Mouse (Mus musculus): ENCODE results near the gene Col23a1. TPM values are rescaled to one million over a fixed set of nuclear protein-coding genes. Genes with fewer than 3 reads are reported as not detected.

The Col23a1 gene
- total and polyA plus RNA-seq, 3 experiments: 0.01 to 0.55 TPM; not detected in 1

GRCm38 (mm10) chr11:51521440-51521839 is 231.7 kb downstream of the Col23a1 start:
- no peak for TF ChIP-seq POLR2AphosphoS5 (IDR thresholded peaks at IDR 0.05; ENCODE audit: insufficient replicate concordance, low read depth, low read length)
- no peak for TF ChIP-seq TAL1 (conservative IDR thresholded peaks at IDR 0.05; ENCODE audit: low read depth, low read length)
- TF ChIP-seq GATA2 (IDR thresholded peaks at IDR 0.05; ENCODE audit: borderline replicate concordance, low read depth, low read length): no peak
- no peak for TF ChIP-seq CTCF (IDR thresholded peaks at IDR 0.05; ENCODE audit: low read depth, low read length)
- Histone ChIP-seq H3K4me3 (ENCODE audit: low read depth, low read length) (no peak overlapping the region), H3K9me3 (replicated peaks) (0 out of 2 replicates have a peak, but pooled peaks cover 3% of the 10 kb centered on the region), H3K27me3 (ENCODE audit: insufficient read depth, low read length) (peaks cover 12% of the 10 kb centered on the region), H3K36me3 (replicated peaks) (no peaks in the 10 kb centered on the region), H3K4me1 (ENCODE audit: insufficient read depth, low read depth, low read length) (no peaks in the 10 kb centered on the region)
- DNase-seq (ENCODE audit: low spot score) (no peak), ATAC-seq (ENCODE audit: extremely low read depth, insufficient number of reproducible peaks, low FRiP score, poor library complexity, severe bottlenecking) (no peak)

- no peak for ATAC-seq (ENCODE audit: extremely low read depth, insufficient number of reproducible peaks, low FRiP score, poor library complexity, severe bottlenecking)
- Histone ChIP-seq H3K9me3 (replicated peaks) (0 out of 2 replicates have a peak, but pooled peaks cover 2% of the 10 kb centered on the region), H3K27me3 (ENCODE audit: insufficient read depth, low read length) (peaks cover 17% of the 10 kb centered on the region)
These were observed 233.5 kb downstream of the Col23a1 start for GRCm38 (mm10) chr11:51523215-51523614.

GRCm38 (mm10) chr11:51523625-51524024 is 233.9 kb downstream of the Col23a1 start:
- no peaks in the 10 kb centered on the region for H3K36me3 ChIP-seq (replicated peaks)
- no peaks in the 10 kb centered on the region for H3K4me1 ChIP-seq (ENCODE audit: insufficient read depth, low read depth, low read length)
- H3K9me3 ChIP-seq (replicated peaks): no peaks in the 10 kb centered on the region
- TF ChIP-seq GATA2 (IDR thresholded peaks at IDR 0.05; ENCODE audit: borderline replicate concordance, low read depth, low read length) (no peak), POLR2AphosphoS5 (IDR thresholded peaks at IDR 0.05; ENCODE audit: insufficient replicate concordance, low read depth, low read length) (no peak), CTCF (IDR thresholded peaks at IDR 0.05; ENCODE audit: low read depth, low read length) (no peak), TAL1 (conservative IDR thresholded peaks at IDR 0.05; ENCODE audit: low read depth, low read length) (no peak), GATA1 (IDR thresholded peaks at IDR 0.05; ENCODE audit: borderline replicate concordance, low read length) (no peak)
- no peak overlapping the region for H3K4me3 ChIP-seq (ENCODE audit: low read depth, low read length)
- peaks cover 20% of the 10 kb centered on the region for H3K27me3 ChIP-seq (ENCODE audit: insufficient read depth, low read length)
- ATAC-seq (ENCODE audit: extremely low read depth, insufficient number of reproducible peaks, low FRiP score, poor library complexity, severe bottlenecking) (no peak), DNase-seq (ENCODE audit: low spot score) (no peak)

More at GRCm38 (mm10) chr11:51523215-51523614, 233.5 kb downstream of the Col23a1 start:
- TF ChIP-seq TAL1 (conservative IDR thresholded peaks at IDR 0.05; ENCODE audit: low read depth, low read length): no peak
- no peak for TF ChIP-seq POLR2AphosphoS5 (IDR thresholded peaks at IDR 0.05; ENCODE audit: insufficient replicate concordance, low read depth, low read length)
- TF ChIP-seq CTCF (IDR thresholded peaks at IDR 0.05; ENCODE audit: low read depth, low read length): no peak
- no peak for TF ChIP-seq GATA2 (IDR thresholded peaks at IDR 0.05; ENCODE audit: borderline replicate concordance, low read depth, low read length)
- Histone ChIP-seq H3K4me1 (ENCODE audit: insufficient read depth, low read depth, low read length) (no peaks in the 10 kb centered on the region), H3K4me3 (ENCODE audit: low read depth, low read length) (no peak overlapping the region), H3K36me3 (replicated peaks) (no peaks in the 10 kb centered on the region)
- no peak for DNase-seq (ENCODE audit: low spot score)

GRCm38 (mm10) chr11:51526631-51527161 is 237.0 kb downstream of the Col23a1 start:
- peaks cover 24% of the 10 kb centered on the region for H3K27me3 ChIP-seq (ENCODE audit: insufficient read depth, low read length)
- DNase-seq (ENCODE audit: low spot score) (no peak), ATAC-seq (ENCODE audit: extremely low read depth, insufficient number of reproducible peaks, low FRiP score, poor library complexity, severe bottlenecking) (no peak)
- TF ChIP-seq TAL1 (conservative IDR thresholded peaks at IDR 0.05; ENCODE audit: low read depth, low read length) (no peak), POLR2AphosphoS5 (IDR thresholded peaks at IDR 0.05; ENCODE audit: insufficient replicate concordance, low read depth, low read length) (no peak), GATA1 (IDR thresholded peaks at IDR 0.05; ENCODE audit: borderline replicate concordance, low read length) (no peak), CTCF (IDR thresholded peaks at IDR 0.05; ENCODE audit: low read depth, low read length) (no peak), GATA2 (IDR thresholded peaks at IDR 0.05; ENCODE audit: borderline replicate concordance, low read depth, low read length) (no peak)
- no peak overlapping the region for H3K4me3 ChIP-seq (ENCODE audit: low read depth, low read length)
- H3K4me1 ChIP-seq (ENCODE audit: insufficient read depth, low read depth, low read length): no peaks in the 10 kb centered on the region
- H3K9me3 ChIP-seq (replicated peaks): no peaks in the 10 kb centered on the region
- H3K36me3 ChIP-seq (replicated peaks): no peaks in the 10 kb centered on the region

- Histone ChIP-seq H3K4me1 (ENCODE audit: insufficient read depth, low read depth, low read length) (no peaks in the 10 kb centered on the region), H3K4me3 (ENCODE audit: low read depth, low read length) (no peak overlapping the region), H3K36me3 (replicated peaks) (no peaks in the 10 kb centered on the region), H3K27me3 (ENCODE audit: insufficient read depth, low read length) (peaks cover 10% of the 10 kb centered on the region), H3K9me3 (replicated peaks) (no peaks in the 10 kb centered on the region)
- no peak for DNase-seq (ENCODE audit: low spot score)
- ATAC-seq (ENCODE audit: extremely low read depth, insufficient number of reproducible peaks, low FRiP score, poor library complexity, severe bottlenecking): no peak
- TF ChIP-seq CTCF (IDR thresholded peaks at IDR 0.05; ENCODE audit: low read depth, low read length) (no peak), GATA1 (IDR thresholded peaks at IDR 0.05; ENCODE audit: borderline replicate concordance, low read length) (no peak)
These were observed 243.4 kb downstream of the Col23a1 start for GRCm38 (mm10) chr11:51533128-51533533.

GRCm38 (mm10) chr11:51534314-51534713 is 244.6 kb downstream of the Col23a1 start:
- Histone ChIP-seq H3K9me3 (replicated peaks) (no peaks in the 10 kb centered on the region), H3K4me1 (ENCODE audit: insufficient read depth, low read depth, low read length) (peaks cover 4% of the 10 kb centered on the region; the same call in 1 of the 2 replicates), H3K4me3 (ENCODE audit: low read depth, low read length) (no peak overlapping the region), H3K27me3 (ENCODE audit: insufficient read depth, low read length) (peaks cover 6% of the 10 kb centered on the region; the same call in 1 of the 2 replicates), H3K36me3 (replicated peaks) (no peaks in the 10 kb centered on the region)
- ATAC-seq (ENCODE audit: extremely low read depth, insufficient number of reproducible peaks, low FRiP score, poor library complexity, severe bottlenecking): no peak
- TF ChIP-seq CTCF (IDR thresholded peaks at IDR 0.05; ENCODE audit: low read depth, low read length) (peak; percentile 65), GATA1 (IDR thresholded peaks at IDR 0.05; ENCODE audit: borderline replicate concordance, low read length) (no peak)
- peak; percentile 21 for DNase-seq (ENCODE audit: low spot score)

GRCm38 (mm10) chr11:51538388-51538787 is 248.7 kb downstream of the Col23a1 start:
- H3K4me1 ChIP-seq (ENCODE audit: insufficient read depth, low read depth, low read length): peaks cover 6% of the 10 kb centered on the region; the same call in 1 of the 2 replicates
- no peak for ATAC-seq (ENCODE audit: extremely low read depth, insufficient number of reproducible peaks, low FRiP score, poor library complexity, severe bottlenecking)
- H3K4me3 ChIP-seq (ENCODE audit: low read depth, low read length): no peak overlapping the region
- no peaks in the 10 kb centered on the region for H3K9me3 ChIP-seq (replicated peaks)
- DNase-seq (ENCODE audit: low spot score): no peak
- H3K27me3 ChIP-seq (ENCODE audit: insufficient read depth, low read length): peaks cover 11% of the 10 kb centered on the region; the same call in 1 of the 2 replicates
- TF ChIP-seq TAL1 (conservative IDR thresholded peaks at IDR 0.05; ENCODE audit: low read depth, low read length) (no peak), GATA2 (IDR thresholded peaks at IDR 0.05; ENCODE audit: borderline replicate concordance, low read depth, low read length) (no peak), GATA1 (IDR thresholded peaks at IDR 0.05; ENCODE audit: borderline replicate concordance, low read length) (no peak), POLR2AphosphoS5 (IDR thresholded peaks at IDR 0.05; ENCODE audit: insufficient replicate concordance, low read depth, low read length) (no peak), CTCF (IDR thresholded peaks at IDR 0.05; ENCODE audit: low read depth, low read length) (no peak)
- no peaks in the 10 kb centered on the region for H3K36me3 ChIP-seq (replicated peaks)
